Mouse (Mus musculus) embryonic facial prominence, embryonic 15.5 days (tissue): ENCODE results near the gene Gpatch11. TPM values are rescaled to one million over a fixed set of nuclear protein-coding genes. Genes with fewer than 3 reads are reported as not detected.
A peak's percentile ranks its signal among the peaks of the same experiment; 100 is the strongest.
"Not testable (repeated sequence)": the region's sequence is repeated elsewhere in the genome, so short reads cannot be mapped to it uniquely, and the experiment has no call there.

ENCODE experiments used
- ATAC-seq: fragments of 200-750 bp; cut with Nextera tagmentation; 2 replicates; pipeline ENCODE4 v1.8.0; 2017; ENCODE audit warnings: low read depth, moderate TSS enrichment; ENCODE audit not compliant: insufficient number of reproducible peaks, low FRiP score, low TSS enrichment
- H3K27ac ChIP-seq: fragments of 300-500 bp; sonication (generic); replicated peaks from 2 replicates; pipeline ENCODE4 v1.5.1; 2015; ENCODE audit warnings: mild to moderate bottlenecking, inconsistent platforms
- H3K27me3 ChIP-seq: fragments of 300-500 bp; sonication (generic); 2 replicates; pipeline ENCODE4 v1.6.1; 2015; ENCODE audit warnings: inconsistent platforms
- H3K36me3 ChIP-seq: fragments of 300-500 bp; sonication (generic); 2 replicates; pipeline ENCODE4 v1.6.1; 2015; ENCODE audit warnings: mild to moderate bottlenecking, inconsistent platforms
- H3K4me1 ChIP-seq: fragments of 300-500 bp; sonication (generic); 2 replicates; pipeline ENCODE4 v1.6.1; 2015; ENCODE audit warnings: inconsistent platforms
- H3K4me2 ChIP-seq: fragments of 300-500 bp; sonication (generic); replicated peaks from 2 replicates; pipeline ENCODE4 v1.6.1; 2015; ENCODE audit warnings: mild to moderate bottlenecking, inconsistent platforms
- H3K4me3 ChIP-seq: fragments of 300-500 bp; sonication (generic); replicated peaks from 2 replicates; pipeline ENCODE4 v1.5.1; 2015; ENCODE audit warnings: mild to moderate bottlenecking, inconsistent platforms
- H3K9ac ChIP-seq: fragments of 300-500 bp; sonication (generic); 2 replicates; pipeline ENCODE4 v1.6.1; 2015; ENCODE audit warnings: inconsistent platforms
- H3K9me3 ChIP-seq: fragments of 300-500 bp; sonication (generic); replicated peaks from 2 replicates; pipeline ENCODE4 v1.6.1; 2016; ENCODE audit warnings: inconsistent platforms
- WGBS: fragments of 180-500 bp; shearing (Covaris S2); methylation state at CpG from one replicate; pipeline ENCODE4 v1.1.7; 2015; 5-methylcytosine and 5-hydroxymethylcytosine counted together
- polyA plus RNA-seq: library from polyadenylated mRNA; unstranded; fragments of >200 nt; fragmentation: Nextera tagmentation; extraction: Ambion mirVana; gene quantifications from 2 replicates; pipeline ENCODE4 v1.2.1, GENCODE M21; 2015

Gpatch11 gene
- polyA plus RNA-seq, result 43.8 and 45.2 TPM in 2 replicates

DNA sequence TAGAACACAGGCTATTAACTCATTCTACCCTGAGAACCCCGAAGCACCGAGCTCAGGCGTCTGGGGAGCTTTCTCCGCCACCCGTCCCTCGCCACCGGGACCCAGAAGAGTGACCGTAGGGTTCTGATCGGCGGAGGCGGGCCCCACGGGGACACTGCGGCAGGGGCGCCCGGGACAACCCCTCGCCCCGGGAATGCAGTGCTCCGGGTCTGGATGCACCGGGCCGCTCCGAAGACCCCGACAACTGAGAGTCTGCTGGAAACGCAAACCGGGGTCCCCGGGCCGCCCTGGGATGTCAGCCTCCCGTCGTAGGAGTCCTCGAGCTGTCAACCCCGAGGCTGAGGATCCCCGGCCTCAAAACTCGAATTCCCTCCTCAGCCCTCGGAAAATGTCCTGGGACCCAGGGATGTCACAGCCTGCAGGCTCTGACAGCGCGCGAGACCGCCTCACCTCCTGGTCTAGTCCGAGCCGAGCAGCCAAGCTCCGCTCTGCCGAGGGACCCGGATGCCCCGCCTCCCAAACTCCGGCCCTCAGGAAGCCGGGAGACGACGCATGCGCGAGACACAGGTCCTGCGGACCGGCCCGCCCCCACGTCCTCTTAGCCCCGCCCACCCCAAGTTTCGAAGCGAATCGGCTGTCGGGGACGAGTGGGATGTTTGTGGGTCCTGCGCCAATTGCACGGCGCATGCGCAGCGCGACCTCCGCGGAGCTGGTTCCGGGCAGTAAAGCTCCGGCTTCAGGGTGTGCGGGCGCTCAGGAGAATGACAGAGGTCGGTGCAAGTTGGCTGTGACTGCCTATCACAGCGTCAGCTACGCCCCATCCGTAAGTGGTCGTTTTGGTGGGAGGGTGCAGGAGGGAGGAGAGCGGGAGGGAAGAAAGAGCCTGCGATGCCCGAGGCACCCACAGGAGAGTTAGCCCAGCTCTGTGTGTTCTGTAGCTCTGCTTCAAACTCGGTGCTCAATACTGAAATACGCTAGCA lies at the start of gene Gpatch11, which contains the start of gene Heatr5b:
TSS of gene Gpatch11 (plus strand) at position 712 of the 980 bp plus-strand sequence.
TSS of gene Heatr5b (minus strand) at position 509 of the 980 bp plus-strand sequence.
- peak; percentile 98 for ATAC-seq
- Histone ChIP-seq H3K4me2 (peak within 1 kb of the TSS; percentile 80), H3K36me3 (peaks cover 25% of the 10 kb centered on the region), H3K4me1 (no peaks in the 10 kb centered on the region), H3K27me3 (no peaks in the 10 kb centered on the region), H3K9me3 (no peaks in the 10 kb centered on the region), H3K4me3 (peak within 1 kb of the TSS; percentile 84), H3K27ac (peak within 1 kb of the TSS; percentile 90), H3K9ac (peak within 1 kb of the TSS; percentile 84)
- WGBS, result under 1% methylated on average over 81 of the region's 81 CpGs

DNA sequence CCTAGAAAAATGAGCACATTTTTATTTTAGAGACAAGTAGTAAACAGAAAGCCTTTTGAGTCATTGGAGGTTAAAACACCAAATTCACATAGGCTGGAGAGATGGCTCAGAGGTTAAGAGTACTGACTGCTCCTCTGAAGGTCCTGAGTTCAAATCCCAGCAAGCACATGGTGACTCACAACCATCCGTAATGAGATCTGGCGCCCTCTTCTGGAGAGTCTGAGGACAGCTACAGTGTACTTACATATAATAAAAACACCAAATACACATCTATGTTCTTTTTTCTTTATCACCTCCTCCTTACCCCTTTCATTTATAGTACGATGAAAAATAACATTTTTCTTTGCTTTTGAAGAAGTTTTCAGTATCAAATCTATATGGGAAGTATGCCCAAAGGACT lies 47.1 kb upstream of the Gpatch11 start:
- not testable (repeated sequence) for H3K4me1 ChIP-seq, H3K4me2 ChIP-seq, H3K27me3 ChIP-seq, H3K9me3 ChIP-seq, H3K4me3 ChIP-seq, ATAC-seq, H3K9ac ChIP-seq, H3K27ac ChIP-seq
- H3K36me3 ChIP-seq, result peaks cover 12% of the 10 kb centered on the region
- WGBS, result 72% methylated on average over 3 of the region's 3 CpGs

DNA sequence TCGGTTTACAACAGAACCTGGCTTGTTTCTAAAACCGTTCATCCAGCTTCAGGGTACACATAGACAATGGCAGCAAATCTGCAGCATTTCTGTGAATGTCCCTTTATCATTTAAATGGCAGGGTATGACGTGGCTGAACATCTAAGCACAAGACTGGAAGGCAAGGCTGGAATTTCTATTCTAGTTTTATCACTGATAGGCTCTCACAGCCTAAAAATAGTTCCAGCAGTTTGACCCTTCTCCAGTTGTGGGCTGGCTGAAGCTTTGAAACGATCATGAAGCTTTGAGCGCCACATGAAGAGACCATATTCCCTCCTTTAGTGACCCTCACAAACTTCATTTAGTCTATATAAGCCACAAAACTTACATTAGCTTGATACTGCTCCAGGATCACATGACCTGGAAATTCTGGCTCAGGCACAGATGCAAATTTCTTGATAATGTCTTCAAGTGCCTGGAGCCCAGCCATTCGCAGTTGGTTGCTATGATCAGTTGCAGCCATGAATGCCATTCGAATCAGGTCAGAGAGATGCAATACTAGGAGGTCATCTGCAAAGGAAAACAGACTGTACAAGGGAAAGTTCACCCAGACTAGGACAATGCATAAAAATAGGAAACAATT lies 44.2 kb upstream of the Gpatch11 start:
- no peak for ATAC-seq
- no peaks in the 10 kb centered on the region for H3K9me3 ChIP-seq
- 84% methylated on average over 7 of the region's 7 CpGs for WGBS
- no peak overlapping the region for H3K4me3 ChIP-seq
- no peak overlapping the region for H3K27ac ChIP-seq
- no peak overlapping the region for H3K9ac ChIP-seq
- peaks cover 16% of the 10 kb centered on the region for H3K36me3 ChIP-seq
- H3K27me3 ChIP-seq, result no peaks in the 10 kb centered on the region
- H3K4me1 ChIP-seq, result no peaks in the 10 kb centered on the region
- no peak overlapping the region for H3K4me2 ChIP-seq

DNA sequence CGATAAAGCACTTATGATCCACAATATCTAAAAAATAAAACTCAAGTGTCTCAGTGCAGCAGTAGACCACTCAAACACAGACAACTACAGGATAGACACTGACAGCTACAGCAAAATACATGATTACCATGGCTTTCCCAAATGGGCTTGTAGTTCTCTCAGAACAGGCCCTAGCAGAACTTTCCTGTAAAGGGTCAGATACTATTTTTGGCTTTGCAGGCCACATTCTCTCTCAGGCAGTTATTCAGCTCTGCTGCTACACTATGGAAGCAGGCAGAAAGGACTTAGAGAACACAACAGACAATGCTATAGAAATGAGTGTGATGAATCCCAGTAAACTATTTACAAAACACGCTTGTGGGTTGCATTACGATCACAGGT lies 43.7 kb upstream of the Gpatch11 start:
- 95% methylated on average over 3 of the region's 3 CpGs for WGBS
- Histone ChIP-seq H3K27me3 (no peaks in the 10 kb centered on the region), H3K36me3 (peaks cover 20% of the 10 kb centered on the region), H3K4me2 (no peak overlapping the region), H3K27ac (no peak overlapping the region), H3K9me3 (no peaks in the 10 kb centered on the region), H3K4me1 (no peaks in the 10 kb centered on the region), H3K9ac (no peak overlapping the region), H3K4me3 (no peak overlapping the region)
- ATAC-seq, result no peak

DNA sequence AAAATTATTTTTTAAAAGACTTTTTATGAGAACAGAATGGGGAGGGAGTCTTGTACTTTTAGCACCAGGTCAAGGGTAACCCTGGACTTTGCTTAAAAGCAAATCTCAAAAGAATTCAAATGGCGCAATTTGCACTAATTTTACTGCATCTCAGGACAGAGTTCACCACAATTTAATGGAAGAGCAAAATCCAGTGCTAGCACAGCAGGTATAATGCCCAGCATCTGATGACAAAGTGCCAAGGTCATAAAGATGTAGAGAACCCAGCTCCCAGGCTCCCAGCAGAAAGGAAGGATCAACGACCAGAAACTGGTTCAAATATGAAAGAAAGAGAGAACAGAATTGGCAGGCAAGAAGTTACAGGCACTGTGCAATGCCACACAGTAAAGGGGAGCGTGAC lies 43.2 kb upstream of the Gpatch11 start:
- no peaks in the 10 kb centered on the region for H3K9me3 ChIP-seq
- ATAC-seq, result no peak
- H3K27ac ChIP-seq, result no peak overlapping the region
- H3K36me3 ChIP-seq, result peaks cover 24% of the 10 kb centered on the region
- WGBS, result 90% methylated on average over 3 of the region's 3 CpGs
- no peak overlapping the region for H3K4me2 ChIP-seq
- H3K9ac ChIP-seq, result no peak overlapping the region
- no peak overlapping the region for H3K4me3 ChIP-seq
- H3K4me1 ChIP-seq, result no peaks in the 10 kb centered on the region
- H3K27me3 ChIP-seq, result no peaks in the 10 kb centered on the region

DNA sequence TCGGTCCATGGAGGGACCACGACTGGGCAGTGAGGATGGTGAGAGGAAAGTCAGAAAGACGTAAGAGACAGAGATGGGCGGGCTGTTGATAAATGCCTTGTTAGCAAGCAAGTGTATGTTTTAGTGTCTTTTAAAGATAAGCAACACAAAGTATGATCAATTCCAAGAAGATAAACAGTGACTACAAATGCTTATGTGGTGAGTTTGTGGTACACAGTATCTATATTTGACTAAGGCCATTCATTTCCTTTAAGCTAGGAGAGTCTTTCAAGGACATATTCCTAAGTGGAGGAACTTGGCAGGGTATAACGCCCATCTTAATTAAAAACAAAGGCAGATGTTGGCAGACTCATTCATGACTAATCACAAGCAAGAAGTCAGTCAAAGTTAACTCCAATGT lies 41.0 kb upstream of the Gpatch11 start:
- Histone ChIP-seq H3K27ac (no peak overlapping the region), H3K36me3 (peaks cover 28% of the 10 kb centered on the region), H3K9me3 (no peaks in the 10 kb centered on the region), H3K4me3 (no peak overlapping the region), H3K27me3 (no peaks in the 10 kb centered on the region), H3K4me2 (no peak overlapping the region), H3K4me1 (no peaks in the 10 kb centered on the region), H3K9ac (no peak overlapping the region)
- ATAC-seq, result no peak
- WGBS, result 85% methylated on average over 5 of the region's 5 CpGs

DNA sequence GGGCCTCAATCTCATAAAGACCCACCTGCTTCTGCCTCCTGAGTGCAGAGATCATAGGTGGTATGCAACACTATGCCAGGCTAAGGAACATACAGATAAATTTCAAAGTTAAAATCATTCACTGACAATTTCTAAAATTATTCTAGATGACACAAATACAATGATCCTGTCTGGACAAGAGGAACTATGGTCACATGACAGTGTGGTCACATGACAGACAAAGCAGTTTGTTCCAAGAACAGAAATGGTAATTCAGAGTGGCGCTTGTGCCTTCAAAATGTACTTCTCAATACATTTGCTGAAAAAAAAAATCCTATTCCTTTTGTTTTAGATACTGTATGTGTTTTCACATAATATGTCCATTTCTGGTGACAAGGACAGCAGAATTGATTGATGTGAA lies 38.1 kb upstream of the Gpatch11 start:
- Histone ChIP-seq H3K4me3 (no peak overlapping the region), H3K4me1 (no peaks in the 10 kb centered on the region), H3K36me3 (peaks cover 35% of the 10 kb centered on the region), H3K4me2 (no peak overlapping the region), H3K9me3 (no peaks in the 10 kb centered on the region), H3K27ac (no peak overlapping the region), H3K27me3 (no peaks in the 10 kb centered on the region), H3K9ac (no peak overlapping the region)
- ATAC-seq, result no peak
- 95% methylated on average over 1 of the region's 1 CpGs for WGBS

DNA sequence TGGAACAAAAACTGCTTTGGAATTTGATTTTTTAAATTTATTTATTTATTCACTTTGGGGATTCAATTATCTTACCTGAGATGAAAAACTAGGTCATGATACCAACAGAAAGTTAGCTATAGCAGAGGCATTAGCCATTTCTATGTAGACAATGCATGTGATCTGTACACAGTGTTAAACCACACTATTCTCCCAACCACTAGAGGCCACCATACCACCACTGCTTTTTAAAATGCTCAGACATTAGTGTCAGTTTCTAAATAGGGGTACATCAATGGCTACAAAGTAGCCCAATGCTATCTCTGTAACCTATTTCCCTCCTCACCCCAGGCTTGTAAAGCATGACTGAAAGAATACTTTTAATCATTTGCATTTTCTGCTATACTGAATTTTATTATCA lies 26.3 kb upstream of the Gpatch11 start:
- Histone ChIP-seq H3K4me2 (no peak overlapping the region), H3K9me3 (no peaks in the 10 kb centered on the region), H3K4me3 (no peak overlapping the region), H3K36me3 (peaks cover 33% of the 10 kb centered on the region), H3K27ac (no peak overlapping the region), H3K27me3 (no peaks in the 10 kb centered on the region), H3K9ac (no peak overlapping the region), H3K4me1 (no peaks in the 10 kb centered on the region)
- no peak for ATAC-seq

DNA sequence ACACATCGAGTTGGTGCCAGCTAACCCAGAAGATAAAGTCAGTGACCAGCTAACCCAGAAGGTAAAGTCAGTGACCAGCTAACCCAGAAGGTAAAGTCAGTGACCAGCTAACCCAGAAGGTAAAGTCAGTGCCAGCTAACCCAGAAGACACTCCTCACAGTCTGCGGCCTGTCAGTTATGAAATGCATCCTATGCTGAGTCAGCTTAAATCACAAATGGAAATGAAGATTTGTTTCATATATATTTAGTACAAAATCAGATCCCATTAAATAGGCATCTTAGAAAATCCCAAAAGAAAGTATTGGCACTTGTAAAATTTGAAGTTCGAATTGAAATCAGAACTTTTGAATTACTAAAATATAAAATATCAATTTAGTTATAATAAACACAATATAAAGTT lies 25.8 kb upstream of the Gpatch11 start:
- no peaks in the 10 kb centered on the region for H3K9me3 ChIP-seq
- H3K4me1 ChIP-seq, result no peaks in the 10 kb centered on the region
- no peak overlapping the region for H3K9ac ChIP-seq
- no peak overlapping the region for H3K27ac ChIP-seq
- H3K4me2 ChIP-seq, result no peak overlapping the region
- WGBS, result 96% methylated on average over 3 of the region's 3 CpGs
- H3K36me3 ChIP-seq, result peaks cover 34% of the 10 kb centered on the region
- no peaks in the 10 kb centered on the region for H3K27me3 ChIP-seq
- no peak for ATAC-seq
- no peak overlapping the region for H3K4me3 ChIP-seq

DNA sequence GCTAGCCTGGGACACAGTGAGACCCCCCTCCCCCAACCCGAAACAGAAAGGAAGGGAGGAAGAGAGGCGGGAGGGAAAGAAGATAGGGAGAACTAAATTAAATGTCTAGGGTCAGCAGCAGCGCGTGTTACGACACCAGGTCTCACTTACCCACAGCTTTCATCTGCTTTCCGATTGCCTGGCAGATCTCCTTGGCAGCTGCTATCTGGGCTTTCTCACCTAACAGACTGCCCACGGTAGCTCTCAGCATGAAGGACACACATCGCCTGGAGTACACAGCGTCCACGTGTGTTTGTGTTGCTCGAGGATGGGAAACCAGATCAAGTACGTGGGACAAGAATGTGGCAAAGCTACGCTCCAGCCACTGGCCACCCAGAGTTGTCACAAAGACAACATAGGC lies 11.0 kb upstream of the Gpatch11 start:
- 89% methylated on average over 13 of the region's 13 CpGs for WGBS
- ATAC-seq, result no peak
- peaks cover 67% of the 10 kb centered on the region for H3K36me3 ChIP-seq

DNA sequence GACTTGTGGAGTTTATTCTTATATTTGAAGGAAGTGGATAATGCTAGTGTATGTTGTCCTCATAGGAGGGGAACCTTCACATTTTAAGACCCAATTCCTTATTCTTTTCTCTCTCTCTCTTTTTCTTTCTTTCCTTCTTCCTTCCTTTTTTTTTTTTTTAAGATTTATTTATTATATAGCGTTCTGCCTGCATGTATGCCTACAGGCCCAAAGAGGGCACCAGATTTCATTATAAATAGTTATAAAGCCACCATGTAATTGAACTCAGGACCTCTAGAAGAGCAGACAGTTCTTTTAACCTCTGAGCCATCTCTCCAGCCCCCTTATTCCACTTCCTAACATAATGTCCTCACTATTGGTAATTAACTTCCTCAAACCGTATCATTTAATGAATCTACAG lies 689 bp downstream of the Gpatch11 start:
- Histone ChIP-seq H3K9me3 (no peaks in the 10 kb centered on the region), H3K27me3 (no peaks in the 10 kb centered on the region), H3K36me3 (peaks cover 25% of the 10 kb centered on the region), H3K27ac (peak overlapping the region; percentile 90; the same call in 1 of the 2 replicates), H3K9ac (peak overlapping the region; percentile 51), H3K4me1 (no peaks in the 10 kb centered on the region), H3K4me2 (peak overlapping the region; percentile 80), H3K4me3 (peak overlapping the region; percentile 84)
- ATAC-seq, result no peak
- 25% methylated on average over 2 of the region's 2 CpGs for WGBS

More for the DNA sequence above, 11.0 kb upstream of the Gpatch11 start:
- Histone ChIP-seq H3K4me3 (no peak overlapping the region), H3K4me2 (no peak overlapping the region), H3K9ac (no peak overlapping the region), H3K4me1 (no peaks in the 10 kb centered on the region), H3K27ac (no peak overlapping the region), H3K27me3 (no peaks in the 10 kb centered on the region), H3K9me3 (no peaks in the 10 kb centered on the region)
